Mouse (Mus musculus) CH12F3 (cell line): ENCODE data around the gene Plcb1.

Source experiments
- in situ Hi-C: fragments of 300-500 bp; cut with MboI; formaldehyde crosslinking; loops from 2 replicates; pipeline ENCODE4 v1.14.3; 2020; ENCODE audit warnings: low sequenced_read_pairs

Gene Plcb1

GRCm38 (mm10) chr2:134911360-134911759 is 125.5 kb downstream of the Plcb1 start:
- in situ Hi-C loops, result no loop called here

GRCm38 (mm10) chr2:134912616-134913015 is 126.7 kb downstream of the Plcb1 start:
- in situ Hi-C loops, result no loop called here

DNA sequence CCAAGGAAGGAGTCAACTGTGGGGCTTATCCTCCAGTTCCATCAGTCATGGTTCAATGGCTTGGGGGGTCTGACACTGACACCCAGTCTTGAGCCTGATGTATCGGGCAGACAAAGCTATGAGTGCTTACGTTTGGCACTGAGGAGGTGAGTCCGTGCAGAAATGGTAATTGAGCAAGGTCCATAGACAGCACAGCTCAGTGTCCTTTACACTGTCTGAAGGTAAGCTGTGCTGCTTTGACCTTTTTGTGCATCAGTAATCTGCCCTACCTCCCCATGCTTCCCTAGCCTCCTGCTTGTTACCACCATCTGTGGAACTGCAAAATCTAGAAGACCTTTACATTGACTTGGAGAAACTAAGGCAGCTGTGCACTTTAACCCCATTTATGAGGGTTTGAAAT is 127.7 kb downstream of the Plcb1 start:
- in situ Hi-C loops, result no loop called here

DNA sequence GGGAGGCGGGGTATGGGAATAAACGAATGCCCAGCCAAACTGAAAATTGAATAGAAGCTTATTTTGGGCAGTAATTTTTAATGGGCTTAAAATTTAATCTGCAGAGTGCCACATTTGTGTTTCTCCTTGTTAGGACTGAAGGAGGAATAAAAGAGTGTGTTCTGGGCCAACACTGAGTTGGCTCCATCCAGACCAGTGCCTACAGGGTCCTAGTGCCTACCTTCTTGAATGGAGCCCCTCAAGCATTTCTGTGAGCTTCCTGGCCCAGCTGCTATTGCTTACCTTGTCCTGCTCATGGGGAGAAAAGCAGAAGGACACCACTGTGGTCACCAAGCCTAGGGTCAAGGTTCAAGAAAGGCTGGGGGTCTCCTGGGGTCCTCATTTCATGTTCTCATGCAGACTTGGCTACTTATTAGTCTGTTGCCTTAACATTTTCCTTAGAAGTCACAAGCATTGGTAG is 128.3 kb downstream of the Plcb1 start:
- in situ Hi-C loops, result no loop called here

DNA sequence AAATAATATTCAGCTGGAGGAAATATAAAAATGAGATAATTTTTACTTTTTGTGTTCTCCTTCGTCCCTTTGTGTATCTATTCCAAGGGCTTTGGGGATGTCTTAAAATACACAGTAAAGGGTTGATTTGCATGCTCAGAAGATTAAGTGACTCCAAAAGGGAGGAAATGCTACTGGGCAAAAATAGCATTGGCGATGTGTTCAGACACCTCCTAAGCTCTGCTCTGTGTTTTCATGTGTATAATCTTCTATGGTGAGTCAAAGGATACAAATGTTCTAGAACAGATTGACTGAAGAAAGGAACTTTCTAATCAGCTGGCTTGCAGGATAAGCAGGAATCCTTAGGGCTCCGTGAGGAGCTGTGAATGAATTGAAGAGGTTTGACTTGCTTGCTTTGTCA is 129.2 kb downstream of the Plcb1 start:
- in situ Hi-C loops, result no loop called here

DNA sequence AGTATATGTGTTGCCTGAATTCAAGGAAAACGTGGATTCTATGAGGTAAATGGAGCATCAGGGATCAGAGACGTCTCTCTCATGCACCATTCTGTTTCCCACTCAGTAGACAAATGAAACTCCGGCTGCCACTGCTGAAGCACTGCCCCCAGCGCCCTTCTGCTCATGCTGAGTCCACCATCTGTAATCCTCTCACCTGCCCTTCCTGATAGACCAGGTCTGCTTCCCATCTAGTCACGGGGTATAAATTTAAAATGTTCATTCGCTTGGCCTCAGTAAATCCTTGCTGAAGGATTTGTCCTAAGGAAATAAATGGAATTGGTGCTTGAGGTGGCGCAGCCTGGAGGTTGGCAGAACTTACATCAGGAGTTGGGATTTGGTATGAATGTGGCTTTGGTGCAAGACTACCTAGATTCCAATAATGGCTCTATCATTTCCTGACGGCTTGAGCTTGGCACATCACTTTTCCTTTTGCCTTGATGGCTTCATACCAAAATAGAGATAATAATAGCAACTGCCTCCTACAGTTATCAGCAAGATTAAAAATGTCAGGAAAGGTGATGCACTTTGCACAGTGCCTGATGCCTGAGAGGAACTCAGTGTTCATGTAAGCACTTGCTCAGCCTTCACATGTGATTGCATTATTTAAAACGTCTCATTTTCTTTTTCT is 134.9 kb downstream of the Plcb1 start:
- in situ Hi-C loops, result no loop called here

GRCm38 (mm10) chr2:134922636-134923375 is 136.9 kb downstream of the Plcb1 start:
- in situ Hi-C loops, result no loop called here

GRCm38 (mm10) chr2:134924143-134924655 is 138.3 kb downstream of the Plcb1 start:
- in situ Hi-C loops, result no loop called here

- in situ Hi-C loops, result no loop called here
Observed at GRCm38 (mm10) chr2:134926266-134926665, 140.4 kb downstream of the Plcb1 start.

DNA sequence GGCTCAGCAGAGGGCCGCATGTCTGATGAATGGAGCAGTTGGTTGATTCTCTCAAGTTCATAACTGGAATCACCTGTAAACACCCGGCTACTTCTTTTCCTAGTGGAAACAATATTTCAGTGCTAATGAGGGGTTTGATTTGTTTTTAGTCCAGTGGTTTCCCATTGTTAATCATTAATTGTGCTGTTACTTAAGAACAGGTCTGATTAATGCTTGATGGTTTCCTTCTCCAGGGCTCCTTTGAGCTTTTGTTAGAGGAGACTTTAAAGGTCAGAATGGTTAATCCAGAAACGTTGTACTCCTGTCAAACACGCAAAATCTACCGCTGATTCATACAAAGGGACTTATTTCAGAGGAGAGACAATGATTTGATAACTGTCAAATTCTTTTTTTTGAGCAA is 141.2 kb downstream of the Plcb1 start:
- in situ Hi-C loops, result no loop called here

DNA sequence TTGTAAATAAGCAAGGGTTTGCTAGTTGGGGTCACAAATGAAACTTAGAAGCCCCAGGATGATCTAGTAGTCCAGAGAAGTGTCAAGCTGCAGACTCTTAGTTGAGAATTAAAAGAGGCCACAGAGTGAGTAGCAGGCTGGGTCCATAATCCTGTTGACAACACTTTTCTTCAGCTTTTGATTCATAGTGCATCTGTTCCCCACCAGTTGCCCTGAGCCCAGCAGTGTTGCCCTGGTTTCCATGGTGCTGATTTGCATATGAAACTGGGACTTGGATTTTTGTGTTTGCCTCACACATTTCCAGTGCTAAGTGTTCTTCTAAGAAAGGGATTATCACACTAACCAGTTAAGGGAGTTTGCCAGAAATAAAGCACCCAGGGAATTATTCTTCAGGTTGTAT is 143.6 kb downstream of the Plcb1 start:
- in situ Hi-C loops, result no loop called here

DNA sequence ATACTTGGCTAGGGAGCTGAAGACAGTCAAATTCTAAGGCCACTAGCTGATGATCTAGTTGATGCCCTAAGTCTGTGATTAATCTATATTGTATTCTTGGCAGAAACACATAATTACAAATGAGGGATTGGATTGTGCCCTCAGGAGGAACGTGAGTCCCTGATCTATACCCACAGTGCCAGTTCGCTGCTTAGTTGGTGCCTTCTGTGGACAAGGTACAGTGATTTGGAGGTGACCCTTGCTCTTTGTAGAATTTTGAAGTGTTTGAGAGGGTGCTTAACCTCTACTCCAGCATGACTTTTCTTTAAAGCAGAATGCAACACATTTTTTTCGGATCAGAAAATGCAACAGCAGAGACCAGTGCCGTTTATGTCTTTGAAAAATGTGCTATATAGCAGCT is 145.1 kb downstream of the Plcb1 start:
- in situ Hi-C loops, result no loop called here

- in situ Hi-C loops, result no loop called here
Observed at GRCm38 (mm10) chr2:134931756-134932421, 146.0 kb downstream of the Plcb1 start.

- in situ Hi-C loops, result no loop called here
Observed at GRCm38 (mm10) chr2:134935469-134935868, 149.6 kb downstream of the Plcb1 start.

- in situ Hi-C loops, result no loop called here
Observed at GRCm38 (mm10) chr2:134935970-134936649, 150.2 kb downstream of the Plcb1 start.

GRCm38 (mm10) chr2:134937666-134938065 is 151.8 kb downstream of the Plcb1 start:
- in situ Hi-C loops, result no loop called here

DNA sequence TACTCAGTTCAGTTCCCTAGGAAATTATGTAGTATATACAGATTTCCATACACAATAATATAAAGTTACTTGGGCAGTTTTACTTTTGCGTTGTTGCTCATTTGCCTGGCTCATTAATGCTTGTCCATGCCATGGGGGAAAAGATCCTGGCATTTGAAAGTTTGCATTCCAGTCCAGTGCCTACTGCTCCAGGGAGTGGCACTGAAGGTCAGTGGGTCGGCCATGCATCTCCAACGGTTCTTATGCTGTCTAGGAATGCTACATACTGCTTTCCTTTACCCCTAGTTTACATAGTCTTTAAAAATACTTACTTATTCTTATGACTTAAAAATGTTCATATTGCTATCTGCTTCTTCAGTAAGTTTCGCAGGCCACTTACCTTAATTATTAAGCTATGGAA is 156.2 kb downstream of the Plcb1 start:
- in situ Hi-C loops, result no loop called here

DNA sequence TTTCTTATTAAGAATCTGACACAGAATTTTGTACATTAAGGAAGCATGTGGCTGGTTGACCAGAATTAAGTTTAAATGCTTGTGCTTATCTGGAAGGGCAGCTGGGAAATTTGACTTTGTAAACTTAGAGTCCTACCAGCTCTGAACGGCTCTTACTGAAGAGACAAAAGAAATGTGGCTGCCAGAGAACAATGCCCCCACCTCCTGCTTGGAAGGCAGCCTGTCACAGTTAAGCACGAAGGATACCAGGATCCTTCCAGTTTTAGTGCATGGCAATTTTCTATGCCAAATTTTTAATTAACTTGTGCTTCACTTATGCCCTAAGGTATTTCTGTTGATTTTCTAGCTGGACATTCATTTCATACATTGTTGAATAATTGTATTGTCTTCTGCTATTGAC is 157.1 kb downstream of the Plcb1 start:
- in situ Hi-C loops, result no loop called here

GRCm38 (mm10) chr2:134946331-134946730 is 160.5 kb downstream of the Plcb1 start:
- in situ Hi-C loops, result no loop called here

GRCm38 (mm10) chr2:134946911-134947310 is 161.0 kb downstream of the Plcb1 start:
- in situ Hi-C loops, result no loop called here

- in situ Hi-C loops, result no loop called here
Observed at GRCm38 (mm10) chr2:134952088-134952487, 166.2 kb downstream of the Plcb1 start.
